In genomic region chr5:131427734-131428413, GRCm38 (mm10) we compare ENCODE assay signal across 9 mouse cellular contexts.
DNase-seq lines count a peak whose midpoint lies in the region; ATAC-seq lines count a peak whose summit lies in the region.
"Had no signal": no experiment of that assay in that cellular context is flagged by ENCODE, and none has a peak within 500 bp of the region (broad histone marks: within the 10 kb centered on the region; RNA-seq: fewer than 3 reads in every experiment).

No protein-coding gene starts in this region.

- no peaks in the 10 kb centered on the region for H3K9me3 ChIP-seq in liver, embryonic 12.5 days (replicated peaks)

- DNase-seq in liver: peak; percentile 58
- DNase-seq in adrenal gland, postnatal 25 days: peak; percentile 79
- peak; percentile 82 for DNase-seq in embryo, embryonic 11 days
- peak; percentile 84 for DNase-seq in heart, postnatal 4 days
- peak; percentile 73 to 77 for DNase-seq in left cerebral cortex, postnatal 36 days (ENCODE audit: low spot score in 2 of 2)
- peak; percentile 63 for DNase-seq in ovary, postnatal 36 days (ENCODE audit: low spot score)
- DNase-seq in urinary bladder, postnatal 4 days (ENCODE audit: low spot score in 2 of 2): peak; percentile 45 to 79

- H3K27me3 ChIP-seq in liver, embryonic 12.5 days (replicated peaks): no peaks in the 10 kb centered on the region

- H3K4me3 ChIP-seq in liver, embryonic 12.5 days: no peak overlapping the region
- H3K4me3 ChIP-seq: myocyte had no signal

- H3K4me1 ChIP-seq in liver, embryonic 12.5 days: no peaks in the 10 kb centered on the region

- no peak for ATAC-seq in liver, embryonic 12.5 days

- H3K4me2 ChIP-seq in liver, embryonic 12.5 days: no peak overlapping the region

- no peaks in the 10 kb centered on the region for H3K36me3 ChIP-seq in liver, embryonic 12.5 days

- H3K9ac ChIP-seq in liver, embryonic 12.5 days: no peak overlapping the region

- 30% methylated on average over 11 of the region's 11 CpGs for WGBS in liver, embryonic 12.5 days (ENCODE audit: insufficient replicate concordance)

- H3K27ac ChIP-seq in liver, embryonic 12.5 days: no peak overlapping the region

- intact Hi-C loops in left cerebral cortex, postnatal 36 days (cut with DNase I): loop anchor here (1.0 to 5.0 kb wide), 4 partner anchors 121 to 566 kb away; partner anchors contain the start of gene Galnt17
